Mouse (Mus musculus) layer of hippocampus, adult 11-12 months (tissue): ENCODE data around the gene March4.

ENCODE experiments used
- DNase-seq: peaks from one replicate; pipeline ENCODE4 v3.0.0; 2022; ENCODE audit warnings: low spot score

The March4 gene

GRCm38 (mm10) chr1:72390420-72390819 lies 146.3 kb downstream of the March4 start:
- DNase-seq, result no peak

- no peak for DNase-seq
These were observed 153.1 kb downstream of the March4 start for GRCm38 (mm10) chr1:72383651-72384050.

DNA sequence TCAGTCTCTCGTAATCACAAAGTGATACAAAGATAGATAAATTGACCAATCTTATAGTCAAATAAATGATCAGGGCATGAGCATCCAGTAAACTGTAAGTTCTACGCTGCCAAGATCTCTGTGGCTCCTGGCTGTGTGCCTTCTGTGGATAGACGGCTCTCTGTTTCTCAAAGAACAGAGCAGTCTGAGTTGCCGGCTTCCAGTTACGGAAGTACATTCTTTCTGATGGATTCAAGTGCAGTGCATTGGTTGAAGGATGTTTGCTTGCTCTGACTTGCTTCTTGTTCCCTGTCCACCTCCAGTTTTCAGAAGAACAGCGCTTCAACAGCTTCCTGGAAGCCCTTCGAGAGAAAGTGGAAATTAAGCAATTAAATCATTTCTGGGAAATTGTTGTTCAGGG lies 153.7 kb downstream of the March4 start:
- DNase-seq, result no peak

GRCm38 (mm10) chr1:72380544-72380943 lies 156.2 kb downstream of the March4 start:
- no peak for DNase-seq

DNA sequence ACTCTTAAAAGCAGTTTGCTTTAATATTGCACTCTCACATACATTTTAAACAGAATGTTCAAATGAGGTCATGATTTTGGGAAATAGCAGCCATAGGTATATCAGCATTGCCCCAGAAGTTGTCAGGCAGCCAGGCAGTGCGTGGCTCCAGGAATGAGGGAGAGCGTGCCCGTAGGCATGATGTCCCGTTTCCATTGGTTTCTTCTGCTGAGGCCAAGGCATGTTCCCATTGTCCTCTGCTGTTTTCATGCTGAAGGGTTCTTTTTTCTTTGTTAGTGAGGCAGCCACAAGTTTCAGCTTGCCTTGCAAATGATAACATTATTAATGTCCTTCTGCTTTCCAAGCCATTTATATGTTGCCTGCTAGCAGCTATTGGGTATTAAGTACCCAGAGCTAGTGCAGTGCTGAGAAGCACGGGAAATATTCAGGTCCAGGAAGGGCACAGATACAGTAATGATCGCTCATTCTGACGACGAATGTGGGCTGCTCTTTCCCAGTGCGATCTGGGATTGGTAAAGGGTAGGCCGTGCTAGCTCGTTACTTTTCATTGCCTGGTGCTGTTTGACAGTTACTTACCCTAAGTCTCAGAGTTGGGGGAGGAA lies 156.9 kb downstream of the March4 start:
- no peak for DNase-seq

DNA sequence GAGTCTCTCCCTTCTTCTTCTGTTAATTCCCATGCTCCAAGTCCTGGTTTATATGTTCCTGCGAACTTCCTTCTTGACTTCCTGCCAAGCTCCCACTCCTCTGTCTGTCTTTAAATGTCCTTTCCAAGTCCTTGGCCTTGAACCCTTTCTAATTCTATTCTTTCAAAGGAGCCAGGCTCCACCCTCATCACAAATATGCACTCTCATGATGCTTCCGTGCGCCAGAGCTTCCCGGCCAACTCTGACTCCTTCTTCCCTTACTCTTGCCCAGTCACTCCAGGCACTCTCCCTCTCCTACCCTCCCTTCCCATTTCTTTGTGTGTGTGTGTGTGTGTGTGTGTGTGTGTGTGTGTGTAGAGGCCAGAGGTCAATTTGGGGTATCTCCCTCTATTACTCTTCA lies 158.6 kb downstream of the March4 start:
- no peak for DNase-seq
